Mouse (Mus musculus) cortical plate, adult 2 months (tissue): ENCODE measurements around the gene Adamtsl2.

Experiments used
- CTCF ChIP-seq: fragments of 200-500 bp; IDR thresholded peaks from 2 replicates; pipeline ENCODE4 v1.5.1; 2011; ENCODE audit warnings: mild to moderate bottlenecking, control low read depth, low read length; ENCODE audit not compliant: insufficient read depth; ENCODE audit errors: extremely low read depth
- POLR2A ChIP-seq: fragments of 200-500 bp; IDR thresholded peaks from 2 replicates; pipeline ENCODE4 v1.6.1; 2011; ENCODE audit warnings: mild to moderate bottlenecking, low read length, control low read depth; ENCODE audit not compliant: insufficient read depth; ENCODE audit errors: extremely low read depth

GRCm38 (mm10) chr2:27058251-27058650 lies 20.9 kb upstream of the Adamtsl2 start:
- TF ChIP-seq POLR2A (no peak), CTCF (no peak)
